Mouse (Mus musculus): ENCODE data around the gene Enox1.

- TF ChIP-seq POLR2A (IDR thresholded peaks at IDR 0.05; ENCODE audit: insufficient read length, low read depth) = no peak
- no peak for TF ChIP-seq POLR2AphosphoS2 (IDR thresholded peaks at IDR 0.05; ENCODE audit: insufficient read length, low read depth)
- no peak for TF ChIP-seq E2F4 (IDR thresholded peaks at IDR 0.05; ENCODE audit: insufficient read depth)
- no peak for TF ChIP-seq SRF (IDR thresholded peaks at IDR 0.05; ENCODE audit: control insufficient read depth, insufficient read length, low read depth)
- no peak for TF ChIP-seq TCF3 (IDR thresholded peaks at IDR 0.05; ENCODE audit: insufficient read length, low read depth)
- no peak for TF ChIP-seq CEBPB (IDR thresholded peaks at IDR 0.05; ENCODE audit: insufficient read depth, poor library complexity, severe bottlenecking)
- no peak for TF ChIP-seq MAX (IDR thresholded peaks at IDR 0.05; ENCODE audit: low read depth)
- TF ChIP-seq USF1 (IDR thresholded peaks at IDR 0.05; ENCODE audit: low read depth) = no peak
- TF ChIP-seq REST (IDR thresholded peaks at IDR 0.05; ENCODE audit: insufficient read depth, insufficient read length) = no peak
- no peak for TF ChIP-seq MYOD1 (IDR thresholded peaks at IDR 0.05; ENCODE audit: control insufficient read depth in 1 of 3, insufficient read length in 2 of 3, low read depth in 2 of 3)
- no peak for TF ChIP-seq MYOG (IDR thresholded peaks at IDR 0.05; ENCODE audit: control insufficient read depth in 1 of 3, insufficient read depth in 1 of 3, insufficient read length in 2 of 3, low read depth in 2 of 3)
- TF ChIP-seq TCF12 (IDR thresholded peaks at IDR 0.05; ENCODE audit: insufficient read depth, poor library complexity, severe bottlenecking) = no peak
Measured at GRCm38 (mm10) chr14:77183491-77183890, 26.9 kb downstream of the Enox1 start.

All from myocyte (in vitro differentiated cells).